Mouse (Mus musculus) neural tube, embryonic 10.5 days (tissue): ENCODE results near the gene Ccna2.

Experiments used
- DNase-seq: peaks from one replicate; pipeline ENCODE4 v3.0.0-alpha.2; 2017; ENCODE audit warnings: low spot score; ENCODE audit errors: extremely low spot score

Gene Ccna2

DNA sequence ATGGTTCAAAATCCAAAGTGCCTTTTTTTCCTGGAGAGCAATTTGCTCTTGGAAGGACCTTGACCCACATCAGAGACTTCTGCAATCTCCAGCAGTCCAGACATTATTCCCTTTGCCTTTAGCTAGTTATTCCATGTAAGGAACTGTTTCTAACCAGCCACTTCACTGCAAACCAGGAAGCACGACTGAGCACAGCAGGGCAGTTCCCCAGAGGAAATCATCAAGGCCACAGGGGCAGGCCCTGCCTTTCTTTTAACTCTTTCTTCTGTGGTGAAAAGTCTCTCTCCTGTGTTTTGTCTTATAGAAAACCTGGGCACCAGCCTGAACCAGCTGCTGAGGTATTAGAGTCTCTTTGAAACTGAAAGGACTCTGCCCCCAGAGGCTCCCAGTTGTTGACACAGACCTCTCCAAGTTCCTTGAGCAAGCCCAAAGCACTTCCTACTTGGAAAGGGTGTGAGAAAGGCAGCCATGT is 38.7 kb downstream of the Ccna2 start:
- DNase-seq = no peak

DNA sequence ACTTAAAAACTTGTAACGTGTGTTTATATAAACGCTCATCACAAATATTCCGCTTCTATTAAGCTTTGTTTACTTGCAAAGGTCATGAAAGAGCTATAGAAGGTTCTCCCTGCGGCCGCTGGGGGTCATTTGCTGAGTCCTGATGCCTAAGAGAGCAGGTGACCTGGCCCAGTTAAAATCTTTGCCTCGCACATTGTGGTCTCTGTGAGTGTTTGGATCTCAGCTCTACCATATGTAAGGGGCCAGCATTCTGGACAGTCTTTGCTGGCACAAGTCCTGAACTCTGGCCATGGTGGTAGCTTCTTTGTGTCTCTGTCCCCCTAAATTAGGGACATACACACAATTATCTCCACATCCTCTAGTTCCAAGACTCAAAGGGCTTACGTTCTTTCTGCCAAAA is 39.2 kb downstream of the Ccna2 start:
- DNase-seq = no peak

DNA sequence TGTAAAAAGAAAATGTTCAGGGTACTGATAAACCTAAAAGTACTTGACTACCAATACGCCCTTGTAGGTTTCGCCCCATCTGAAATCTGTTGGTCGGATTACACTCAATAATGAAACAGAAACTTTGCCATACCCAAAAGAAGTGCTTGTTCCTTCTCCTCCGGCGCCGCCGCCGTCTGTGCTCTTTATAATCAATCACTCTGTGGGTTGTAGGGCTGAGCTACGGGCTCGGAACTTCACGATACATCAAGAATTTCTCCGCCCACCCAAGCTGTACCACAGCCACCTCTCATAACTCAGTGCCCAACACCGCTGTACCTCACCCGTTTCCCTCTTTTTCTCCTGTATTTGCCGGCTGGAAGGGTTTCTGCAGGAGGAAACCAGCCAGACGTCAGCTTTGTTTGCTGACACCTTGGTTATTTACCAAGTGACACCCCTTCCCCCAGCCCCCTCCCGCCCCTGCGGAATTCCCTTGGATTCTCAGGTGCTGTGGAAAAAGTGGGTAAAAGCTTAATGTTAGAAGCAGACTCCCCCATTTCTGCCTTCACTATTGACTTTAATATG is 39.9 kb downstream of the Ccna2 start:
- DNase-seq = peak; percentile 45

- DNase-seq = no peak
Observed at GRCm38 (mm10) chr3:36531242-36531641, 40.7 kb downstream of the Ccna2 start.

DNA sequence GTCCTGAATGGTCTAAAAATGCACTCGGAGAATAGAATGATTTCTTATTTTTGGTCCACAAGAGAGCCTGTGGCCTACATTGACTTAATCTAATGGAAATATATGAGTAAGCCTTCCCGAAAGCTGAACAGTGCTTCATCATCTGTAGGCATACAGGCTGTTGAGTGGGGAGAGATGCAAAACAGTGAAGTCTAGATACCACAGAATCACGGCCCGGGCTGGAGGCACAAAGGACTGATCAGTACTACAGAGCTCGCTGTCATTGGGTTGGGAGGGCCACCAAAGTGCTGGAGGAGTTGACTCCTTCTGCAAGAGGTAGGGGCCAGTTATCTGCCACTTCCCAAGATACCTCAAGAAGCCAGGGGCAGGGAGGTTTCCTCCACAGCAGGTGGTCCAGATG is 41.2 kb downstream of the Ccna2 start:
- DNase-seq = no peak

DNA sequence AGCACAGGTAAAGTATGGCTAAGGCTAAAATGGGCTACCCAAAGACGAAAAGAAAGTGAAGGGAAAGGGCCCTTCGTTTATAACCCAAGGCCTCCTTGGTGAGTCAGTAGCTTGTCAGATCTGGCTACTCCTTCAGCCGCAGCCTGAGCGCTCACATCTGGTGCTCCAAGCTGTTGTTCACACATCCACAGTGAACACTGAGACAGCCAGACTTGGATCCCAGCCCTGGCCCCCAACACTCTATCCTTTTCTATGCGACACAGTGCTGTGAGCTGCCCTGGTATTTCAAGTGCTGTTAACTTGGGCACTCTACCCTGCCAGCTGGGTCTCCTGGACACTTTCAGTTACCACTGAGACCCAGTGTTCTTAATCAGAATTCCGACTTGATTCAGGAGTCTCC is 41.6 kb downstream of the Ccna2 start:
- no peak for DNase-seq

DNA sequence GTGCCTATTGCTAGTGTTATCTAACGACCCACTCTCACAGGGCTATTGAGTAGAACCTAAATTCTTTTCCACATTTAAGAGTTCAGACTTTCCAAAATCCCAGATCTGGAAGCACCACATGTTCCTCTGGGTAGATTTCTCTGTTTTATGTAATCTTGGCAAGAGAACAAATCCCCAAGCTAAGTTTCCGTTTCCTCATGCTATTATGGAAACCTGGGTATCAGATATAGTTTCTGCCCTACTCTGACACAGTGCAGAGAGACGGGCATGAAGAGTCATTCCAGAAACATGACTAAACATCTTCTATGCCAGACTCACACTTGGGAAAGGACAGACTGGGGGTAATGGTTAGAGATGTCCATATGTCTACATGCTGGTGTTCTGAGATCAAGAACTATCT is 47.5 kb downstream of the Ccna2 start:
- no peak for DNase-seq

- no peak for DNase-seq
Observed at GRCm38 (mm10) chr3:36522137-36522536, 49.8 kb downstream of the Ccna2 start.

DNA sequence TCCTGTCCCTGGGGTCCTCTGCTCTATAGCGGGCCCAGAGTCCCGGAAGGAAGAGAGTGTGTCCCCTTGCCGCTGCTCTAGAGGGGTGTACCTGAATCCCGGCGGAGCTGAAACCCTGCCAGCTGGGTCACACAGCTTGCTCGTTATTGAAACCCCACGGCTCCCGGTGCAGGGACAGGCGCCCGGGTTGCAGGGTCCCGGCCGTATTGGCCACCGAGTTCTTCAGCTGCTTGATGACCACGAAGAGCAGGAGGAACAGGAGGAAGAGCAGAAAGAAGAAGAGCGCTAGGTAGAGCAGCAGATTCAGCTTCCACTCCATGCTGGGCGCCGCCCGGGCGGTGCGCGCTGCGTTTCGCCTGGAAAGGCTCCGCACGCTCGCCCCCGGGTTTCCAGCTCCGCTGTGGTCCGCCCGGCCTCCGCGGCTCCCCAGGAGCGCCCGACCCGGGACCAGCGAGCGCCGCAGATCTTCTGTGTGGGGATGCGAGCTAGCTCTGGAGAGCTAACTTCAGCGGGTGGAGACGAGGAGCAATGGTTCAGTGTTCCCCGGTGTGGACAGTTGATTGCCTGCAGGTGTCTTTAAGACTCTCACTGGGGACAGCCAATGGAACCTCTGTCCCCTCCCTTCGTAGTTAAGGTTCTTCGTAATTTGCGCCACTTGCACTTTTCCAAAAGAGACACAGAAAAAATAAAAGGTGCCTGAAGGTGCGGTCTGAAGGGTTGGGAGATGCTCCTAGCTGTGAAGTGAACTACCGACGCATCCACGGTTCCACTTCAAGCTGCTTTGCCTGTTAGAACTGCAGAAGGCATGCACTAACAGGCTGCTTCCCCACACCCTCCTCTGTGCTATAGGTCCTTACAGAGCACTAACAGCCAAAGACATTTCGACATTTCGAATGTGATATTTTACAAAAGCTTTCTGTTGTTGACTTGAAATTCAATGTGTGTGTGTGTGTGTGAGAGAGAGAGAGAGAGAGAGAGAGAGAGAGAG is 50.6 kb downstream of the Ccna2 start, which contains the start of gene Gm11549:
Gene Gm11549 (minus strand): TSS at position 741 of the 988 bp plus-strand sequence.
- DNase-seq = peak; percentile 60

DNA sequence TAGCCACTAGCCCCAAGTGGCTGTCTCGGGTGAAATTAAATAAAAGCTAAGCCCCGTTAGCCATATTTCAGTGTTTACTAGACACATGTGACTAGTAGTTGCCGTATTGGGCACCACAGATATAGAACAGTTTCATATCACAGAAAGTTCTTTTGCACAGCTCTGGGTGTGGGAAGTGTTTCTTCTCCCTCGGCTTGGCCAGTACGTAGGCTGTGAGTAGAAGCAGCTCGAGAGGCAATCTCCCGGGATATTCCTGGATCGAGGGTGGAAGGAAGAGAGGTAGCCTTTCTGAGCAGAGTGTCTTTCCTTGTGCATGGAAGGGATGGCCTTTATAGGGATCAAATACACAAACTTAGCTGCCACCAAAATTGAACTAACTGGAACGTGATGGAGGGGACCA is 55.8 kb downstream of the Ccna2 start:
- DNase-seq = no peak
